Mouse (Mus musculus) retina, embryonic 14.5 days (tissue): ENCODE data around the gene Ap3d1.

Experiments used
- DNase-seq: peaks from one replicate; pipeline ENCODE4 v3.0.0-alpha.2; 2015; ENCODE audit warnings: low spot score

Gene Ap3d1

GRCm38 (mm10) chr10:80683647-80684046 lies 58.4 kb downstream of the Ap3d1 start:
- no peak for DNase-seq

GRCm38 (mm10) chr10:80682003-80682402 lies 60.1 kb downstream of the Ap3d1 start:
- no peak for DNase-seq

GRCm38 (mm10) chr10:80680260-80680696 lies 61.8 kb downstream of the Ap3d1 start:
- no peak for DNase-seq

DNA sequence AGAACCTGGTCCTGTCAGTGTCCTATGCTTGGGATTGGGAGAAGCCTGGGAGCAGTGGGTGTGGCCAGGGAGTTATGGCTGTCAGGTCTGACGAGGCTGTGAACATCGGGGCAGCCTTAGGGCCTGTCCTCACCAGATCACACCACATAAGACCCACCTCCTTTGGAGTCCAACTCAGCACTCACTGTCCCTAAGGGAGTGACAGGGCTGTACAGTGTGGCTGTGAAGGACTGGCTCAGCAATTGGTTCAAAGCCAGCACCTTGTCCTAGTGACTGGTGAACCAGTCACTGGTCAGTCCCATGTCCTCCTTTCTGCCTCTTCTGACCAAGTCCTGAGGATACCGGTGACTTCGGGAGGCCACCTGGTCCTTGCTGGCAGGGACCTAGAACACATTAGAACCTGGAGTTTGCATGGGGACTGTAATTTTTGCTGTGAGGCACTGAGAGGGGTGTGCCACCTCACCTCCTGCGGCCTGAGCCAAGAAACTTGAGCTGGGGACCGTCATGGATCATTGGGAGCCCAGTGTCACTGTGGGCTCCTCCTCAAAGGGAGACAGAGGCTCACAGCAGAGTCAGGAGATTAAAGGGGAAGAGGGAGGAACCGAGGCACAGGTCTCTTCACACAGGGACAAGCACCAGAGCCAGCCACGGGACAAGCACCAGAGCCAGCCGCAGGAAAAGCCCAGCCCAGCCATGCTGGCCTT lies 62.4 kb downstream of the Ap3d1 start:
- no peak for DNase-seq

DNA sequence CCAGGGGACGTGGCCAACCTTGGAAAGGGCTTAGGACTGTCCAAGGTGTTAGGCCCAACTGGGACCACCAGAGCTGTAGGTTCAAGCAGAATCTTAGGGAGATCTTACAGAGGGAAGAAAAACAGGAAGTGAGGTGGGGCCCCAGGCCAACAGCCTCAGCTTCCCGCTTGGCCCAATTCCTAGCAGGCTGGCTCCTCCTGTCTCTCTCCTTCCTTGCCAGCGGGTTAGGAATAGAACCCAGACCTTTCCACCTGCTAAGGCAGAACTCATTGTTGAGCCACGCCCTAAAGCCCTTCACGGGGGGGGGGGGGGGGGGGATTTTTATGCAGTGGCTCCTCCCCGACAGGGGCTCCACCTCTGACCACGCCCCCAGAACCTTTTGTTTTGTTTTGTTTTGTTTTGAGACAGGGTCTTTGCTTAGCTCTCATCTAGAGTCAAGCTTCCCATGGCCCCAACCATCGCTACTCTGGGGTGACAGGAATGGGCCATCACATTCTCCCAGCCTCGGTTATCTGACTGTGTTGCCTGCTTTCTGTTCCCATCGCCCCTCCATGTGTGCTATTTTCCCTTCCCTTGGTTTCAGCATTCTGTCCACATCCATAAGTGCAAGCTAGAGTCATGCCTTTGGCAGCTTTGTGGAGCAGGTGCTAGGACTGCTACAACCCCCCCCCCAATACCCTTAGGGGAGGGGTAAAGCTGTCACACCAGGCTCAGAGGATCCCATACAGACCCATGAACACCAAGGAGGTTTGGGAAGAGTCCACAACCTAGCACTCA lies 63.3 kb downstream of the Ap3d1 start:
- DNase-seq, result no peak

- no peak for DNase-seq
Observed at GRCm38 (mm10) chr10:80677942-80678436, 64.1 kb downstream of the Ap3d1 start, which contains the start of gene Mknk2. Gene Mknk2 (minus strand): TSS chr10:80678112.

GRCm38 (mm10) chr10:80677128-80677875 lies 64.8 kb downstream of the Ap3d1 start:
- DNase-seq, result no peak

- peak; percentile 99 for DNase-seq
Observed at GRCm38 (mm10) chr10:80676198-80676928, 65.7 kb downstream of the Ap3d1 start.

GRCm38 (mm10) chr10:80675405-80676197 lies 66.5 kb downstream of the Ap3d1 start:
- DNase-seq, result no peak

GRCm38 (mm10) chr10:80674851-80675404 lies 67.1 kb downstream of the Ap3d1 start:
- DNase-seq, result no peak

DNA sequence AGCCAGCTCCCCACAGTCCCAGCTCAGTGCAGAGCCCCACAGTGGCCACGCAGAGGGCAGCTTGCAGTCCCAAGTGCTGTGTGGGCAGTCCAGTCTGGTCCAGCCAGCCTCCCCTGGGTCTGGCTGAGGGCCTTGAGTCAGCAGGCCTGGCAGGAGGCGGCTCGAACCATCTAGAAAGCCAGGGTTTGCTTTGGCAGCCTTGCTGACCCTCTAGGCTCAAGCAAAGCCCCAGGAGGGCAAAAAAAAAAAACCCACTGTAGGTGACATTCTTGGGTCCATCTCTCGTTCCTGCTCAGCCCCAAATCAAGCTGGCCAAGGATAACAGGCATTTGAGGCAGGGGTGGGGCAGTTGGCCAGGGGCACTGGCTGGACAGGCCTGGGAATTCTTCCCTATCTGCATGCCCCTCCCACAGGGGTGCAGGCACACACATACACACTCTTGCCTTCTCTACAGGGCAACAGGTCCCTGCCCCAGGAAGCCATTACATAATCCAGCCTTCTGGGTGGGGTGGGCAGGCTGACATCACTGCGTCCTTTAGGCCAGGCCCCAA lies 67.8 kb downstream of the Ap3d1 start:
- DNase-seq, result no peak

DNA sequence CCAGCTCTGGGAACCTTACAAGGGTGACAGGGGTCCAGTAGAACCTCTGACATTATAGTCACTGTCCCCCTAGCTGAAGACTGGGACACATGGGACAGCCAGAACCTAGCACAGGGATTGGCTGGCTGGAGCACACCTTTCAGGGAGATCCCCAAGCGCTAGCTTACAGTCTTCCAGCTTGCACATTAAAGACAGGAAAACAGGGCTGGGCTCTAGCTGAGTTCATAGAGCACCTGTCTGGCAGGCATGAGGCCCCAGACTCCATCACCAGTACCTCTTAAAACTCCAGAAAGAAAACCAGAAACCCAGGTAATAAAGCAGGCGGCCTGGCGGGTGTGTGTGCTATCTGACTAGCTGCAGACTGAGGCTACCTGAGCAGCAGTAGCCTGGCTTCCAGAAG lies 68.4 kb downstream of the Ap3d1 start:
- no peak for DNase-seq

- DNase-seq, result no peak
Observed at GRCm38 (mm10) chr10:80671936-80672690, 70.0 kb downstream of the Ap3d1 start.

GRCm38 (mm10) chr10:80671251-80671650 lies 70.8 kb downstream of the Ap3d1 start:
- DNase-seq, result no peak

- no peak for DNase-seq
Observed at GRCm38 (mm10) chr10:80670531-80670930, 71.5 kb downstream of the Ap3d1 start.

- no peak for DNase-seq
Observed at GRCm38 (mm10) chr10:80669737-80670485, 72.2 kb downstream of the Ap3d1 start.

DNA sequence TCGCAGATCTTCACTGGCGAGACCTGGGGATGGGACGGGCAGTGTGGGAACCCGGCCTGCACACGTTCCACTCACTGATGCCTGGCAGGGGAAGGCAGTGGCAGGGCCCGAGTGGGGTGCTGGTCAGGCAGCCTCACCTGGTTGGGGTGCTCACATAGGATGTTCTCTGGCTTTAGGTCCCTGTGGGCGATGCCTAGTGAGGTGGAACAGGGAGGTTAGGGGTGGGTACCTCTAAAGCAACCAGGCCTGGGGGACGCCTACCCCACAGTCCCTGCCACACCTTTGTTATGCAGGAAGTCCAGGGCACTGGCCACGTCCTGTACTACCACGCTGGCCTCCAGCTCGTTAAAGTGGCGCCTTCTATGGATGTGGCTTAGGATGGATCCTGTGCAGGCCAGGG lies 73.0 kb downstream of the Ap3d1 start:
- no peak for DNase-seq

DNA sequence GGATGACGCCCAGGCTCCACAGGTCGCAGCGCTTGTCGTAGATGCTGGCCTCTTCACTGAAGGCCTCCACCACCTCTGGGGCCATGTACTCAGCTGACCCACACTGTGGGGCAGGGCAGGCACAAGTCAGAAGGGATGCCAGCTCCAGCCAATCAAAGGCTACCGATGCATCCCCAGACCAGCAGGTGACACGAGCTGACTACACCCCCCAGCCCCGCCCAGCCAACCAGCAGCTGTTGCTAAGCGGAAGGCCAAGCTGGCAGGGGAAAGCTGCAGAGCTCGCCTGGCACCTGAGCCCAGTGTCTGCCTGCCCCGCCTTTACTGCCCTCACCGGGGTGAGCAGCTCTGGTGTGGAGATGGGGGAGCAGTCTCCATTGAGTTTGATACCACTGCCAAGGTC lies 73.5 kb downstream of the Ap3d1 start:
- DNase-seq, result no peak
